Mouse (Mus musculus) sigmoid colon, adult 10 weeks (tissue): Measurements from ENCODE around the gene Rad18. TPM values are rescaled to one million over a fixed set of nuclear protein-coding genes. Genes with fewer than 3 reads are reported as not detected.

ENCODE experiments used
- polyA plus RNA-seq: library from polyadenylated mRNA; stranded (reverse); fragments of 350-450 nt; fragmentation: Illumina TruSeq; extraction: RNeasy Lipid Tissue Mini Kit (QIAGEN cat#74804); gene quantifications from one replicate; pipeline ENCODE4 v1.2.3, GENCODE M21; 2014; ENCODE audit warnings: low read depth, low replicate concordance

The Rad18 gene
- polyA plus RNA-seq = 10.4 TPM

GRCm38 (mm10) chr6:112696056-112696950 lies at the start of gene Rad18:
Rad18 (minus strand) TSS chr6:112696686.

Other genes starting within 250 kb of the Rad18 start
- not detected for gene Cav3, start 237.2 kb downstream of the Rad18 start, polyA plus RNA-seq
- gene Oxtr, start 206.7 kb downstream of the Rad18 start, polyA plus RNA-seq = 0.54 TPM